Comparison of ENCODE assay signal across 9 mouse cellular contexts in genomic region chr10:86457195-86457594, GRCm38 (mm10). TPM values are rescaled to one million over a fixed set of nuclear protein-coding genes. Genes with fewer than 3 reads are reported as not detected.
DNase-seq lines count a peak whose midpoint lies in the region; ATAC-seq and TF ChIP-seq lines count a peak whose summit lies in the region.
"Had no signal": no experiment of that assay in that cellular context is flagged by ENCODE, and none has a peak within 500 bp of the region (broad histone marks: within the 10 kb centered on the region; RNA-seq: fewer than 3 reads in every experiment).

No protein-coding gene starts in this region.

- no peaks in the 10 kb centered on the region for H3K36me3 ChIP-seq in intestine, embryonic 15.5 days
- H3K36me3 ChIP-seq in intestine, postnatal 0 days (ENCODE audit: control insufficient read depth, insufficient read depth) = no peaks in the 10 kb centered on the region
- H3K36me3 ChIP-seq in hindbrain, embryonic 14.5 days (replicated peaks; ENCODE audit: control insufficient read depth, insufficient read depth) = 0 out of 2 replicates have a peak, but pooled peaks cover 7% of the 10 kb centered on the region
- peaks cover 21% of the 10 kb centered on the region; the same call in 1 of the 2 replicates for H3K36me3 ChIP-seq in midbrain, postnatal 0 days (ENCODE audit: insufficient read depth, low read length)
- H3K36me3 ChIP-seq in thymus, adult 2 months (ENCODE audit: control insufficient read depth, insufficient read depth, low read length) = no peaks in the 10 kb centered on the region
- H3K36me3 ChIP-seq: embryonic facial prominence, embryonic 12.5 days had no signal

- WGBS in intestine, embryonic 15.5 days = 24% methylated on average over 4 of the region's 4 CpGs
- 31% methylated on average over 4 of the region's 4 CpGs for WGBS in intestine, postnatal 0 days
- WGBS in hindbrain, embryonic 14.5 days = 5% methylated on average over 4 of the region's 4 CpGs
- 7% methylated on average over 4 of the region's 4 CpGs for WGBS in midbrain, postnatal 0 days
- 89% methylated on average over 4 of the region's 4 CpGs for WGBS in thymus, adult 2 months

- TF ChIP-seq POLR2A in thymus, adult 2 months (IDR thresholded peaks at IDR 0.05; ENCODE audit: control insufficient read depth, extremely low read depth, insufficient read depth, low read length, poor library complexity) = no peak

- no peak overlapping the region for H3K4me2 ChIP-seq in intestine, embryonic 15.5 days (replicated peaks)
- no peak overlapping the region for H3K4me2 ChIP-seq in intestine, postnatal 0 days (replicated peaks; ENCODE audit: low read depth)
- no peak overlapping the region for H3K4me2 ChIP-seq in hindbrain, embryonic 14.5 days (replicated peaks)
- no peak overlapping the region for H3K4me2 ChIP-seq in midbrain, postnatal 0 days (ENCODE audit: low read depth, low read length, poor library complexity, severe bottlenecking)
- H3K4me2 ChIP-seq: embryonic facial prominence, embryonic 12.5 days had no signal

- no peak overlapping the region for H3K4me3 ChIP-seq in intestine, embryonic 15.5 days (replicated peaks)
- no peak overlapping the region for H3K4me3 ChIP-seq in intestine, postnatal 0 days (ENCODE audit: low read depth, low read length)
- H3K4me3 ChIP-seq in hindbrain, embryonic 14.5 days (replicated peaks; ENCODE audit: low read length) = no peak overlapping the region
- H3K4me3 ChIP-seq in midbrain, postnatal 0 days (ENCODE audit: low read depth, low read length) = no peak overlapping the region
- no peak overlapping the region for H3K4me3 ChIP-seq in thymus, adult 2 months (ENCODE audit: control insufficient read depth, insufficient read depth, low read length)
- H3K4me3 ChIP-seq: embryonic facial prominence, embryonic 12.5 days had no signal

- H3K27me3 ChIP-seq in intestine, embryonic 15.5 days (replicated peaks) = no peaks in the 10 kb centered on the region
- no peaks in the 10 kb centered on the region for H3K27me3 ChIP-seq in intestine, postnatal 0 days (replicated peaks; ENCODE audit: control insufficient read depth, insufficient read depth, low read length)
- H3K27me3 ChIP-seq in hindbrain, embryonic 14.5 days (ENCODE audit: control insufficient read depth, insufficient read depth, low read length) = no peaks in the 10 kb centered on the region
- no peaks in the 10 kb centered on the region for H3K27me3 ChIP-seq in midbrain, postnatal 0 days (ENCODE audit: insufficient read depth, low read length)
- no peaks in the 10 kb centered on the region for H3K27me3 ChIP-seq in thymus, adult 2 months (ENCODE audit: control insufficient read depth, insufficient read depth, low read length)
- H3K27me3 ChIP-seq: embryonic facial prominence, embryonic 12.5 days had no signal

- H3K4me1 ChIP-seq in intestine, embryonic 15.5 days (replicated peaks) = no peaks in the 10 kb centered on the region
- H3K4me1 ChIP-seq in intestine, postnatal 0 days (replicated peaks; ENCODE audit: control insufficient read depth, insufficient read depth, low read length) = no peaks in the 10 kb centered on the region
- no peaks in the 10 kb centered on the region for H3K4me1 ChIP-seq in hindbrain, embryonic 14.5 days (replicated peaks; ENCODE audit: control insufficient read depth, insufficient read depth, low read length)
- H3K4me1 ChIP-seq in midbrain, postnatal 0 days (ENCODE audit: insufficient read depth, low read length) = no peaks in the 10 kb centered on the region
- no peaks in the 10 kb centered on the region for H3K4me1 ChIP-seq in thymus, adult 2 months (replicated peaks; ENCODE audit: control insufficient read depth, insufficient read depth, low read length)
- H3K4me1 ChIP-seq: embryonic facial prominence, embryonic 12.5 days had no signal

- no peaks in the 10 kb centered on the region for H3K9me3 ChIP-seq in intestine, embryonic 15.5 days
- no peaks in the 10 kb centered on the region for H3K9me3 ChIP-seq in intestine, postnatal 0 days (ENCODE audit: control insufficient read depth)
- no peaks in the 10 kb centered on the region for H3K9me3 ChIP-seq in hindbrain, embryonic 14.5 days (ENCODE audit: control insufficient read depth, low read length)
- H3K9me3 ChIP-seq in midbrain, postnatal 0 days (ENCODE audit: low read length) = no peaks in the 10 kb centered on the region
- H3K9me3 ChIP-seq: embryonic facial prominence, embryonic 12.5 days had no signal

- H3K27ac ChIP-seq in intestine, embryonic 15.5 days = no peak overlapping the region
- H3K27ac ChIP-seq in intestine, postnatal 0 days (ENCODE audit: low read depth, low read length) = no peak overlapping the region
- H3K27ac ChIP-seq in hindbrain, embryonic 14.5 days = peak overlapping the region; percentile 78
- H3K27ac ChIP-seq in midbrain, postnatal 0 days (ENCODE audit: low read depth, low read length) = peak overlapping the region; percentile 19; the same call in 1 of the 2 replicates
- H3K27ac ChIP-seq in thymus, adult 2 months (ENCODE audit: control insufficient read depth, insufficient read depth, low read length) = no peak overlapping the region
- H3K27ac ChIP-seq: embryonic facial prominence, embryonic 12.5 days had no signal

- ATAC-seq in intestine, embryonic 15.5 days = 0 out of 2 replicates have a peak, but pooled peaks have one; percentile 26
- ATAC-seq in intestine, postnatal 0 days = no peak
- ATAC-seq in hindbrain, embryonic 14.5 days (ENCODE audit: low FRiP score) = peak; percentile 70; the same call in 1 of the 2 replicates
- peak; percentile 74 for ATAC-seq in midbrain, postnatal 0 days (ENCODE audit: low FRiP score)

- peak; percentile 85 for DNase-seq in embryo, embryonic 10.5 days (ENCODE audit: low spot score)
- no peak for DNase-seq in hindbrain, embryonic 14.5 days (ENCODE audit: low spot score)
- peak; percentile 75 for DNase-seq in midbrain, postnatal 0 days (ENCODE audit: low spot score)
- no peak for DNase-seq in thymus, adult 2 months
- no peak for DNase-seq in ovary, adult 18-20 months (ENCODE audit: low spot score)
- no peak for DNase-seq in cerebellum, postnatal 14 days

- no peak overlapping the region for H3K9ac ChIP-seq in intestine, embryonic 15.5 days
- no peak overlapping the region for H3K9ac ChIP-seq in intestine, postnatal 0 days (ENCODE audit: low read depth, low read length)
- no peak overlapping the region for H3K9ac ChIP-seq in hindbrain, embryonic 14.5 days
- no peak overlapping the region for H3K9ac ChIP-seq in midbrain, postnatal 0 days (replicated peaks; ENCODE audit: low read length, poor library complexity, severe bottlenecking)
- H3K9ac ChIP-seq: embryonic facial prominence, embryonic 12.5 days had no signal

- no peak for TF ChIP-seq CTCF in intestine, postnatal 0 days (IDR thresholded peaks at IDR 0.05; ENCODE audit: low read depth)
- TF ChIP-seq CTCF in midbrain, postnatal 0 days (IDR thresholded peaks at IDR 0.05) = no peak
- no peak for TF ChIP-seq CTCF in thymus, adult 2 months (IDR thresholded peaks at IDR 0.05; ENCODE audit: borderline replicate concordance, control insufficient read depth, extremely low read depth, insufficient read depth, low read length, poor library complexity)

RNA-seq across cellular contexts. Expression of gene Syn3, which starts 41.5 kb away (rescaled TPM):
- polyA plus RNA-seq in intestine, embryonic 15.5 days (2015; fragmentation: Nextera tagmentation; extraction: Ambion mirVana) = 2.1 and 3.0 TPM in 2 replicates
- polyA plus RNA-seq in intestine, postnatal 0 days (2015; fragmentation: Nextera tagmentation; extraction: Ambion mirVana) = 1.1 and 1.2 TPM in 2 replicates
- polyA plus RNA-seq in hindbrain, embryonic 14.5 days (2014; fragmentation: Nextera tagmentation; extraction: Ambion mirVana) = 33.1 and 33.6 TPM in 2 replicates
- total RNA-seq in midbrain, postnatal 0 days (2014; rRNA removed) = 67.0 and 83.2 TPM in 2 replicates
- 19.3 and 22.0 TPM in 2 replicates for polyA plus RNA-seq in midbrain, postnatal 0 days (2015; fragmentation: Nextera tagmentation; extraction: Ambion mirVana)
- polyA plus RNA-seq in thymus, adult 2 months (2012; rRNA removed) = 0.78 and 0.84 TPM in 2 replicates

Comparison
In these comparisons a context has a peak if more than half of its experiments do, and no peak if none do; other contexts are left out.
1. H3K27ac ChIP-seq: peak in hindbrain, embryonic 14.5 days (single experiment) and midbrain, postnatal 0 days (single experiment); none in intestine, embryonic 15.5 days (single experiment), intestine, postnatal 0 days (single experiment) and thymus, adult 2 months (single experiment).
2. DNase-seq: peak in embryo, embryonic 10.5 days (single experiment) and midbrain, postnatal 0 days (single experiment); none in hindbrain, embryonic 14.5 days (single experiment), thymus, adult 2 months (single experiment), ovary, adult 18-20 months (single experiment) and cerebellum, postnatal 14 days (0 of 2).